Mouse (Mus musculus) c-Kit-positive CD71-positive TER-119-negative erythroid progenitor cells, embryonic 14.5 days (primary cell): ENCODE measurements at regions not wholly inside any gene's neighbourhood (a gene's known extent, or its start where the extent isn't known, plus 50 kb on each side); places are given as distances from the start of the nearest gene placed in this dataset.
A peak's percentile ranks its signal among the peaks of the same experiment; 100 is the strongest.
"Not testable (repeated sequence)": the region's sequence is repeated elsewhere in the genome, so short reads cannot be mapped to it uniquely, and the experiment has no call there.

Experiments used
- DNase-seq: peaks from one replicate; pipeline ENCODE4 v3.0.0-alpha.2; 2013; ENCODE audit warnings: low read depth

DNA sequence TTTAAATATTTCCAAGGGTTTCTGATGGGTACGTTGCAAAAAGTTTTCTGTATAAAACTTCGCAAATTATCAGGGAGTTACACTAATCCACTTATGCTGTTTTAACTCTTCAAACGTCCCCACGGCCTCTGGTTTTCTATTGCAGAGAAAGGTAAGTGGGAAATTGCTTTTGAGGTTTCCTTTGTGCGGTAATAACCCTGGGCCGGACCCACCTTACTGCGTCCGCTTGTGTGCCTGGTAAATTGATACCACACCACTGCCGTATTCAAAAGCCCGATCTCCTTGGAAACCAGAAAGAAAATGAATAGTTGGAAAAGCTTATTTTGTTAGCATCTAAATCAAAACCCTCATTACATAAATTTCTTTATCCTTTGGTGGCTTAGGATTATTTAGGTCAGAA, 167.0 kb upstream of the Kit start:
- DNase-seq = no peak

GRCm38 (mm10) chr5:75410240-75411186, 164.2 kb upstream of the Kit start:
- DNase-seq = no peak

DNA sequence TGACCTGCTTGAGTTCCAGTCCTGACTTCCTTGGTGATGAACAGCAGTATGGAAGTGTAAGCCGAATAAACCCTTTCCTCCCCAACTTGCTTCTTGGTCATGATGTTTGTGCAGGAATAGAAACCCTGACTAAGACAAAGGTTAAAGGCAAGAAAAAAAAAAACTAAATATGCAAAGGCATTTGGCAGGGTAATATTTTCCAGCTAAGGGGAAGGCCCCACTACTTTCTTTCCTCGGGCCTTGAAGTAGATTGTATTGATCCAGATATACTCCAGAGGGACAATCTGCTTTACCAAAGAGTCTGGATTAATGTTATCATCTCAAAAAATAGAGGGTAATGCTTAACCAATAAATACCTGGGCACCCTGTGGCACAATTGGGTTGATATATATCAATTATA, 155.4 kb upstream of the Kit start:
- not testable (repeated sequence) for DNase-seq

DNA sequence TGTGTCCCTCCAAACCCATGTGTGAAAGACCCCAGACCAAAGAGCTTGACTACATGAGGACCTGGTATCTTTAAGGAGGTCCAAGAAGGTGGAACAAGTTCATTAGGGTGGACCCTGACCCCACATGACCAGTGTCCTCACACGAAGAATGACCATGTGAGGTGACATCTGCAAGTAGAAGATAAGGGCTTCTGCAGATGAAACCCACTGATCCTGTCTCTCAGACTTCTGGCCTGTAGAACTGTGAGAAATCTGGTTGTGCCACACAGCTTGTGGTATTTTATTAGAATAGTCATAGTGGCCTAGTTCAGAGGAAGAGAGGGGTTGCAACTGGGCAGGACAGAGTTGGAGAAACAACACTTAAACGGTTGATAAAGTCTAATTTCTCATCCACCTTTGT, 141.8 kb upstream of the Kit start:
- DNase-seq = no peak

GRCm38 (mm10) chr5:75437924-75438323, 136.8 kb upstream of the Kit start:
- DNase-seq = no peak

DNA sequence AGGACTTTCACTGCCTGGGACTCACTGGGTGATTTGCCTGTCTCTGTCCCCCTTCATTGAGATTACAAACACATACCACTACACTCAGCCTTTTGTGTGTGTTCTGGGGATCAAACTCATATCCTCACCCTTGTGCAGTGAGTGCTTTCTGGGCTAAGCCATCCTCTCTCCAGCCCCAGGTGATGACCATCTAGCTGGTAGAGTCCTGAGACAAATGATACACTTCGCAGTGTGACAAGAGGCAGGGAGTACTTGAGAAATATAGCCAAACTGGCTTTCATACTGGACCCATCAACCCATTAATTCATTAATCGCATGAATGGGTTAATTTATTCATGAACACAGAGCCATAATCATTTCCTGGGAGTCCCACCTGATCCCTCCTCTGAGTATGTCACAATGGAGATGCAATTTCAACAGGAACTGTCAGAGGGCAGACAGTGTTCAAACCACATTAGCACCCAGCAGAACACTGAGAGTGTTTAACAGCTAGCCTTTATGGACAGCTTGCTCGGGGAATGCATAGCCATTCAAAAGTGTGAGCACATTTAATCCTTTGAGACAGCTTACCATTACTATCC, 130.6 kb upstream of the Kit start:
- no peak for DNase-seq

DNA sequence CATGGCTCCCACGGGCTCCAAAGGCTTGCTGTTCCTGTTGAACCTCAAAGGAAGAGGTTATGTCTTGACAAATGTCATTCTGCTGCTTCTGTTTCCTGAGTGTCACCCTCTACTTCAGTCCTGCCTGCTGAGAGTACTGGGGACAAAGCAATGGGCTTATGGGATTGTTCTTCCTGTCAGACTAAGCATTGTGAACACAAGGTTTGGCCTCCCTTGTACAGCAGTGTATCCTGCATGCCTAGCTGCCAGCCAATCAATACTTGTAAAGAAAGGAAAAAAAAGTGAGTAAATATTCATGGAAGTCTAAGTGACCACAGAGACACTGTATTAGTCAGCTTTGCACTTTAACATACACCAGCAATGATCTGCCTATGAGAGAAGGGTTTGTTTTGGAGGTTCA, 128.3 kb upstream of the Kit start:
- no peak for DNase-seq

DNA sequence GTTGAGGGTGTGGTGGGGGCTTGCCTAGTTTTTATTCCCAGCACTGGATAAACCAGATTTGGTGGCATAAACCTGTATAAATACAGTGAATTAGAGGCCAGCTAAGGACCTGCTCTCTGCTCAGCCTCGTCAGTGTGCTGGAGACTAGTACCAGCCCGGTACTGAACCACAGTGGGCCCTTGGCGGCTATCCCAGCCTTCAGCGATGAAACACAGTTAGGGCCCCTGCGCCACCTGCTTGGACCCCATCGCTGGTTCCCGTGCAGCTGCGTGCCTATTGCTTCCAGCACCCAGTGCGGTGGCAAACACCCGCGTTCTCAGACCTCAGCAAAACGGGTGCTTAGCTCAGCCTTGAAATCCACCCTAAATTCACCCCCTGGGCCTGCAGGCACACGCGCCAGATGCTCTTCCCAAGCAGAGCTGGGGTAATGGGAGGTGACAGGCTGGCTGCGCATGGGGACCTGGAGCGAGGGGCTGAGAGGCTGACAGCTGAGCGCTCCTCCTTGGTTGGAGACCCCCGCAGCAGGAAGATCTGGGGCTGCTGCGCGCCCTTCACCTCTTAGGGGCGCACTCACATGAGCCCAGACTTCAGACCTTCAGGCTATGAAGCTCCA, 124.7 kb upstream of the Kit start:
- DNase-seq = no peak

GRCm38 (mm10) chr5:75450564-75450963, 124.2 kb upstream of the Kit start:
- DNase-seq = no peak

- DNase-seq = no peak
Observed at GRCm38 (mm10) chr5:75451081-75451480, 123.6 kb upstream of the Kit start.

- no peak for DNase-seq
Observed at GRCm38 (mm10) chr5:75451693-75452092, 123.0 kb upstream of the Kit start.

GRCm38 (mm10) chr5:75453757-75454390, 120.8 kb upstream of the Kit start:
- DNase-seq = no peak

DNA sequence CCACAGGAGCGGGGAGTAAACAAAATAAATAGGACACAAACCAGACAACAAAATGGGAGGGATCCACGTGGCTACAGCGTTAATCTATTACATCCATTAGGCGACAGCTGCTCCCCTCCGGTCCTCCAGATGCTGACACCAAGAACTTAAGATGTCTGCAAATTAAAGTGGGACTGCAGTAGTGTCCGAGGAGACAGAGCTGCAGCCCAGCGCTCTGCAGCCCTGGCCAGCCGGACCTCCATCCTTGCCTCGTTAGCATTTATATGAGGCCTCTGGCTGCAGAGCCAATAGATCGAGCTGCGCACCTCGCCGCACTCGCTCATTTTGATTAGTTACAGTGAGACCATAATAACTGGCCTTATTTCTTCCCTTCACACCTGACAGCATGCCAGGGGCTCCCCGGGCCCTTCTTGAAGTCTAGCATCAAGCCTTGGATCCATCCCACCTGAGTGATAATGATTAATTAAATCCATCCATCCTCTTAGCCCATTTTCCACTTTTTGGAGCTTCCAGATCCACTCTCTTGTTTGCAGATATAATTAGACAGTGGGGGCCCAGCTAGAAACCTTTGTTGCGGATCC, 119.7 kb upstream of the Kit start:
- no peak for DNase-seq

GRCm38 (mm10) chr5:75457403-75457802, 117.3 kb upstream of the Kit start:
- no peak for DNase-seq

DNA sequence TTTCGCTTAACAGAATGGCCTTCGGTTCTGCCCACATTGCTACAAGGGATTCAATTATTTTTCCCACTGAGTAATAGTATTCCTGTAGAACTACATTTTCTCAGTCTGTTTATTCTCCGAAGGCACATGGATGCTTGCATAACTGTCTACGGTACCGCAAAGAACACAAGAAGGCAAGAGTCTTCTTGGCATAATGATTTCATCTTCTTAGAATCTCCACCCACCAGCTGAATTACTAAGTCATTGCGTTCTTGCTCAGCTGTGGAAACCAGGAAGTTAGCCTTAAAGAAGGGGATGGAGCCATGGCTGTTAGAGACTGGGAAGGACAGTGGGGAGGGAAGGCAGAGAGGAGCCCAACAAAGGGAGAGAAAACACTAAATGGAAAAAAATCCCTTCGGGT, 116.4 kb upstream of the Kit start:
- no peak for DNase-seq

DNA sequence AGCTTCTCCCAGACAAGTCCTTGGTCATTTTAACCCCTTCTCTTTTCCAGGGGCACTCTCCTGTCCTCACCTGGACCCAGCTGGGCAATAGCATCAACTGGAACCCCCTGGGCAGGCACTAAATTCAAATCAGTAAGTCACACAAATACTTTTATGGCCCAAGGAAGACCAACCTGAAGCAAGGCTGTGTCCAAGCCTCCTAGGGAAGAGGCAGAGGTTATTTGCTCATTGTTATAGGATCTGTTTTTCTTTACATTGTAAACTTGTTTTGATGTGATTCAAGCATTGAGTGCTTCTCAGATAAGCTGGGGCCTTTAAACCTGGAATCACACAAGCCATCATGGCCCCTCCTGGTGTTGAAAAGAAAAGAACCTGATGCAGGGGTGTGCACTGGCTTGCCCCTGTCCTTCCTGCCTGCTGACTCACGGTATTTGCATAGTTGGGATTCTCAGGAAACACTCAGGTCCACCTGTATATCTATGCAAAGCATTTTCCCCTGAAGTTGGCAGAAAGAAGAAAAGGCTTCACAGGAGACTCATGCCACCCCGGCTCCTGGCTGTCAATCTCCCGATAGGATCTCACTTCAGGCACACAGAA, 114.9 kb upstream of the Kit start:
- DNase-seq = no peak

- peak; percentile 84 for DNase-seq
Observed at GRCm38 (mm10) chr5:75460414-75461025, 114.2 kb upstream of the Kit start.

DNA sequence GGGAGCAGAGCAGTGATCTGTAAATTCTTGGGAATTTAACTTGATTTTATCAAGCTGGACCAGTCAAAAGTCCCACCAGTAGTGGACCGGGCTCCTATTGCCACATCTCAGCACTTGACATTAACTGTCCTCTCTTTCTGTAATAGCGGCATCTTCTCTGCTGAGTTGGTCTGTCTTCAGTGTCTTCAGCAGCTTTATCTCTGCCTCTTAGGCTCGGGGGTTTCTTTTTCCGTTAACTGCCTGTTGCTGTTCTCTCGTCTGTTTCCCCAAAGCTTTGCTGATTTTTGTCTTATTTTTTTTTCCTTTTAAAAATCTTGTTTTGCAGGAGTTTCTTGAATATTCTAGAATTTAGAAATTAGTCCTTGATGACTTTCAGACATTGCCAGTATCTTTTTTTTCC, 113.3 kb upstream of the Kit start:
- no peak for DNase-seq

- no peak for DNase-seq
Observed at GRCm38 (mm10) chr5:75463591-75463990, 111.1 kb upstream of the Kit start.

GRCm38 (mm10) chr5:75465701-75466100, 109.0 kb upstream of the Kit start:
- DNase-seq = no peak

DNA sequence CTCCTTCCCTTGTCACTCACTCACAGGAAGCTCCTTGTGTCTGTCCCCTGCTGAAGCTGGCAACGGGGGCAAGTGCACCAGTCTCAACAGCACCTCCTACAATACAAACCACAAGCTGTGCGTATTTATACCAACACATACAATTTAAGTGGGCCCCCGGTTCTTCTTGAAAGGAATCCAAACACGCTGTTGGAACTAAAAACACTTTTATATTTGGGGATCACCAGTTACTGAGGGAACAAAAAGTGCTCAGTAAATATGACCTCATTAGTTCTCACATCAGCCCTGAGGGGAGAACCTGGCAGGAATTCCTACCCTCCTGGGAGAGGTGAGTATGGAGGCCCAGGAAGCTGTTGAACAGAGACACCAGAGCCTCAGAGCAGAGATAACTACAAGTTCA, 107.8 kb upstream of the Kit start:
- no peak for DNase-seq

DNA sequence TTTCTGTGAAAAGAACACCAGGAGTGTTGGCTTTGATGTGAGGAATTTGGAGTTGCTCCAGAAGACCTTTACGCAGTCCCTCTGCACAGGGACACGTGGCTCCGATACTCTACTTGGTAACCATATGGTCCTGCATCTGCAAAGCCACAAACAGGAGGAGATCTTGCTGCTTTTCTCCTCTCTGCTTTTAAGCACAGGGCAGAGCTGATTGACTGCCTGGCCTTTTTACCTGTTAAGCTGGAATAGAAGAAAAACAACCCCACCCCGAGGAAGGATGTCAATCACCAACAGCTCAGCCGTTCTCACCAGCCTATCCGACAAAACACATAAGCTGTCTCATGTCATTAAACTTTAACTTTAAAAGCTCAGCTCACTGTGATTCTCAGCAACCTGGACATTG, 106.8 kb upstream of the Kit start:
- no peak for DNase-seq
